Mouse (Mus musculus) lung, postnatal 0 days (tissue): ENCODE measurements at regions not wholly inside any gene's neighbourhood (a gene's known extent, or its start where the extent isn't known, plus 50 kb on each side); places are given as distances from the start of the nearest gene placed in this dataset.

Experiments
- ATAC-seq: fragments of 200-750 bp; cut with Nextera tagmentation; 2 replicates; pipeline ENCODE4 v1.8.0; 2017; ENCODE audit warnings: moderate library complexity
- DNase-seq: peaks from one replicate; pipeline ENCODE4 v3.0.0-alpha.2; 2016; ENCODE audit warnings: low spot score
- H3K27ac ChIP-seq: fragments of 300-500 bp; sonication (generic); 2 replicates; pipeline ENCODE4 v1.5.1; 2014; ENCODE audit warnings: antibody characterized with exemption, mild to moderate bottlenecking, low read length, mixed read lengths
- H3K27me3 ChIP-seq: fragments of 300-500 bp; sonication (generic); replicated peaks from 2 replicates; pipeline ENCODE4 v1.6.1; 2014; ENCODE audit warnings: low read length, mixed read lengths; ENCODE audit not compliant: insufficient read depth
- H3K36me3 ChIP-seq: fragments of 300-500 bp; sonication (generic); 2 replicates; pipeline ENCODE4 v1.6.1; 2014; ENCODE audit warnings: low read length, mixed read lengths; ENCODE audit not compliant: insufficient read depth
- H3K4me1 ChIP-seq: fragments of 300-500 bp; sonication (generic); 2 replicates; pipeline ENCODE4 v1.6.1; 2014; ENCODE audit warnings: antibody characterized with exemption, low read depth, low read length, mixed read lengths; ENCODE audit not compliant: insufficient read depth
- H3K4me2 ChIP-seq: fragments of 300-500 bp; sonication (generic); replicated peaks from 2 replicates; pipeline ENCODE4 v1.6.1; 2014; ENCODE audit warnings: low read depth, mild to moderate bottlenecking, low read length, moderate library complexity, mixed read lengths
- H3K4me3 ChIP-seq: fragments of 300-500 bp; sonication (generic); 2 replicates; pipeline ENCODE4 v1.5.1; 2014; ENCODE audit warnings: low read depth, low read length
- H3K9ac ChIP-seq: fragments of 300-500 bp; sonication (generic); replicated peaks from 2 replicates; pipeline ENCODE4 v1.6.1; 2014; ENCODE audit warnings: low read depth, mild to moderate bottlenecking
- H3K9me3 ChIP-seq: fragments of 300-500 bp; sonication (generic); 2 replicates; pipeline ENCODE4 v1.6.1; 2016; ENCODE audit warnings: low read length, mixed read lengths
- CTCF ChIP-seq: IDR thresholded peaks from 2 replicates; pipeline ENCODE4 v1.5.1; 2016; ENCODE audit warnings: antibody characterized with exemption, mild to moderate bottlenecking
- EP300 ChIP-seq: IDR thresholded peaks from 2 replicates; pipeline ENCODE4 v1.6.1; 2016; ENCODE audit warnings: antibody characterized with exemption, mild to moderate bottlenecking, control low read depth
- WGBS: fragments of 180-500 bp; shearing (Covaris S2); extraction: QIAGEN DNeasy Blood & Tissue Kit; methylation state at CpG from one replicate; pipeline ENCODE4 v1.1.7; 2014; 5-methylcytosine and 5-hydroxymethylcytosine counted together

- WGBS: 47% methylated on average over 10 of the region's 10 CpGs
- DNase-seq (peak; percentile 63), ATAC-seq (peak; percentile 77)
- TF ChIP-seq EP300 (no peak), CTCF (no peak)
- no peak overlapping the region for H3K4me2 ChIP-seq
- no peaks in the 10 kb centered on the region for H3K9me3 ChIP-seq
- no peaks in the 10 kb centered on the region for H3K4me1 ChIP-seq
- no peak overlapping the region for H3K27ac ChIP-seq
- H3K27me3 ChIP-seq: no peaks in the 10 kb centered on the region
- H3K36me3 ChIP-seq: no peaks in the 10 kb centered on the region
- no peak overlapping the region for H3K4me3 ChIP-seq
- no peak overlapping the region for H3K9ac ChIP-seq
Observed at GRCm38 (mm10) chr14:120755389-120755788, 155.6 kb upstream of the Ipo5 start.

GRCm38 (mm10) chr14:120758200-120758830 is 152.7 kb upstream of the Ipo5 start:
- ATAC-seq (no peak), DNase-seq (no peak)
- Histone ChIP-seq H3K36me3 (no peaks in the 10 kb centered on the region), H3K9ac (no peak overlapping the region), H3K4me2 (no peak overlapping the region), H3K4me1 (no peaks in the 10 kb centered on the region), H3K27me3 (no peaks in the 10 kb centered on the region), H3K9me3 (no peaks in the 10 kb centered on the region), H3K4me3 (no peak overlapping the region), H3K27ac (no peak overlapping the region)
- WGBS: 81% methylated on average over 14 of the region's 14 CpGs
- TF ChIP-seq EP300: no peak
- TF ChIP-seq CTCF: no peak

GRCm38 (mm10) chr14:120762168-120762567 is 148.9 kb upstream of the Ipo5 start:
- ATAC-seq (no peak), DNase-seq (no peak)
- 54% methylated on average over 7 of the region's 7 CpGs for WGBS
- Histone ChIP-seq H3K27me3 (no peaks in the 10 kb centered on the region), H3K36me3 (no peaks in the 10 kb centered on the region), H3K4me2 (no peak overlapping the region), H3K4me3 (no peak overlapping the region), H3K9me3 (no peaks in the 10 kb centered on the region), H3K27ac (0 out of 2 replicates have a peak overlapping the region, but pooled peaks have one; percentile 12), H3K9ac (no peak overlapping the region), H3K4me1 (no peaks in the 10 kb centered on the region)
- no peak for TF ChIP-seq CTCF
- no peak for TF ChIP-seq EP300

GRCm38 (mm10) chr14:120762733-120763132 is 148.3 kb upstream of the Ipo5 start:
- TF ChIP-seq EP300: no peak
- TF ChIP-seq CTCF: no peak
- Histone ChIP-seq H3K27me3 (no peaks in the 10 kb centered on the region), H3K9ac (no peak overlapping the region), H3K9me3 (no peaks in the 10 kb centered on the region), H3K4me3 (no peak overlapping the region), H3K27ac (no peak overlapping the region), H3K36me3 (no peaks in the 10 kb centered on the region), H3K4me1 (no peaks in the 10 kb centered on the region), H3K4me2 (no peak overlapping the region)
- peak; percentile 38 for ATAC-seq
- WGBS: 61% methylated on average over 11 of the region's 11 CpGs
- peak; percentile 36 for DNase-seq

GRCm38 (mm10) chr14:120763796-120764195 is 147.2 kb upstream of the Ipo5 start:
- no peak overlapping the region for H3K27ac ChIP-seq
- H3K4me3 ChIP-seq: no peak overlapping the region
- TF ChIP-seq EP300: no peak
- TF ChIP-seq CTCF: no peak
- WGBS: 76% methylated on average over 5 of the region's 5 CpGs
- H3K4me2 ChIP-seq: no peak overlapping the region
- no peaks in the 10 kb centered on the region for H3K4me1 ChIP-seq
- DNase-seq: no peak
- H3K27me3 ChIP-seq: no peaks in the 10 kb centered on the region
- H3K36me3 ChIP-seq: no peaks in the 10 kb centered on the region
- no peak for ATAC-seq
- H3K9me3 ChIP-seq: no peaks in the 10 kb centered on the region
- H3K9ac ChIP-seq: no peak overlapping the region

- Histone ChIP-seq H3K4me1 (no peaks in the 10 kb centered on the region), H3K4me3 (no peak overlapping the region), H3K9me3 (no peaks in the 10 kb centered on the region), H3K4me2 (no peak overlapping the region), H3K36me3 (no peaks in the 10 kb centered on the region), H3K9ac (no peak overlapping the region), H3K27ac (no peak overlapping the region), H3K27me3 (no peaks in the 10 kb centered on the region)
- ATAC-seq: no peak
- TF ChIP-seq CTCF: peak; percentile 55
- no peak for TF ChIP-seq EP300
- 68% methylated on average over 3 of the region's 3 CpGs for WGBS
- peak; percentile 59 for DNase-seq
Observed at GRCm38 (mm10) chr14:120764386-120764785, 146.6 kb upstream of the Ipo5 start.

GRCm38 (mm10) chr14:120766451-120766850 is 144.6 kb upstream of the Ipo5 start:
- no peak for DNase-seq
- WGBS: 84% methylated on average over 5 of the region's 5 CpGs

More at GRCm38 (mm10) chr14:120766451-120766850, 144.6 kb upstream of the Ipo5 start:
- Histone ChIP-seq H3K4me1 (no peaks in the 10 kb centered on the region), H3K4me3 (no peak overlapping the region), H3K9me3 (no peaks in the 10 kb centered on the region), H3K4me2 (no peak overlapping the region), H3K36me3 (no peaks in the 10 kb centered on the region), H3K27me3 (no peaks in the 10 kb centered on the region), H3K9ac (no peak overlapping the region), H3K27ac (no peak overlapping the region)
- TF ChIP-seq EP300 (no peak), CTCF (no peak)
- no peak for ATAC-seq
